Mouse (Mus musculus): ENCODE measurements around the gene Klf13. TPM values are rescaled to one million over a fixed set of nuclear protein-coding genes. Genes with fewer than 3 reads are reported as not detected.
A peak's percentile ranks its signal among the peaks of the same experiment; 100 is the strongest.

Gene Klf13
- polyA plus RNA-seq, 1 experiment, result 75.3 TPM

GRCm38 (mm10) chr7:63937236-63938065 is 1.3 kb downstream of the Klf13 start:
- H3K27ac ChIP-seq (ENCODE audit: insufficient read depth, low read depth, low read length), result peak overlapping the region; percentile 87
- H3K4me1 ChIP-seq (ENCODE audit: control insufficient read depth, insufficient read depth, low read length), result peaks cover 44% of the 10 kb centered on the region
- TF ChIP-seq POLR2A (IDR thresholded peaks at IDR 0.05; ENCODE audit: borderline replicate concordance, low read depth, low read length) (no peak), CTCF (IDR thresholded peaks at IDR 0.05; ENCODE audit: low read depth, low read length) (no peak)
- H3K4me3 ChIP-seq (ENCODE audit: insufficient read depth, low read length), result peak overlapping the region; percentile 99

- peak overlapping the region; percentile 99 for H3K4me3 ChIP-seq (ENCODE audit: insufficient read depth, low read length)
- peak overlapping the region; percentile 87 for H3K27ac ChIP-seq (ENCODE audit: insufficient read depth, low read depth, low read length)
- H3K4me1 ChIP-seq (ENCODE audit: control insufficient read depth, insufficient read depth, low read length), result peaks cover 44% of the 10 kb centered on the region
- no peak for TF ChIP-seq CTCF (IDR thresholded peaks at IDR 0.05; ENCODE audit: low read depth, low read length)
- no peak for TF ChIP-seq POLR2A (IDR thresholded peaks at IDR 0.05; ENCODE audit: borderline replicate concordance, low read depth, low read length)
Measured at GRCm38 (mm10) chr7:63936986-63937235, 1.8 kb downstream of the Klf13 start.

DNA sequence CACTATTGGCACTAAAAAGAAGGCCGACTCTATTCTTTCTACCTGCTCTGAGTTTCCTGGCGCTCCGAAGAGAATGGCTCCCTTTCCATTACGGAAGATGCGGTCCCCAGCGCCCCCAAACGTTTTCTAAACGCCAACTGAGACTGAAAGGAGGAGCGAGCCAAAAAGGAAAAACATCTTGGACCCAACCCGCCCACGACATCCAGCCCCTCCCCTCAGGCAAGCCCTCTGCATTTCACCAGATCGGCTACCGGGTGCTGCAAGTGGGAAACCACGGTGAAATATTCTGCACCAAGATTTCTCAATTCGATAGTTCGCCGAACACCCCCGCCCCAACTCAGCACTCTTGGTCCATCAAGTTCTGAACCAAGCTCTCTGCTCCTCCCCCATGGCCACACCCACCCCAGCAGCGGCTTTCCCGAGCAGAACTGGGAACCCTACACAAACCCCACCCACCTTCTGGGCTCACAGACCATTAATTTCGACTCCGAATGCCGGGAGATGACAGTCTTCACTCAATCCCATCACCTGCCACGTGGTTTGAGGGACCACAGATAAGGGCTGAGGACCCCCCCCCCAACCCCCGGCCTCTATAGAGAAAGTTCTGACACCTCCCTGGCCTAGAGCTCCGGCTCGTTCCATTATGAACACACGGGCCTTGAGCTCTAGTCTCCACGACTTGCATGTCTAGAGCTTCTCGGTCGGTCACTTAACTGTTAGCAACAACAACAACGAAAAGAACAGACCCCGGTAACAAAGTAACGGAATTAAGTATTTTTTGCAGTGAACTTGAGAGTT is 2.3 kb downstream of the Klf13 start:
- H3K27ac ChIP-seq (ENCODE audit: insufficient read depth, low read depth, low read length), result peak overlapping the region; percentile 87
- H3K4me3 ChIP-seq (ENCODE audit: insufficient read depth, low read length), result peak overlapping the region; percentile 99
- TF ChIP-seq POLR2A (IDR thresholded peaks at IDR 0.05; ENCODE audit: borderline replicate concordance, low read depth, low read length) (no peak), CTCF (IDR thresholded peaks at IDR 0.05; ENCODE audit: low read depth, low read length) (peak; percentile 39)
- peaks cover 38% of the 10 kb centered on the region for H3K4me1 ChIP-seq (ENCODE audit: control insufficient read depth, insufficient read depth, low read length)

- H3K27ac ChIP-seq (ENCODE audit: insufficient read depth, low read depth, low read length), result peak overlapping the region; percentile 87
- no peak for TF ChIP-seq POLR2A (IDR thresholded peaks at IDR 0.05; ENCODE audit: borderline replicate concordance, low read depth, low read length)
- no peak for TF ChIP-seq CTCF (IDR thresholded peaks at IDR 0.05; ENCODE audit: low read depth, low read length)
- peaks cover 33% of the 10 kb centered on the region for H3K4me1 ChIP-seq (ENCODE audit: control insufficient read depth, insufficient read depth, low read length)
- peak overlapping the region; percentile 99 for H3K4me3 ChIP-seq (ENCODE audit: insufficient read depth, low read length)
Measured at GRCm38 (mm10) chr7:63935809-63936187, 2.9 kb downstream of the Klf13 start.

- Histone ChIP-seq H3K4me1 (ENCODE audit: control insufficient read depth, insufficient read depth, low read length) (peaks cover 34% of the 10 kb centered on the region), H3K4me3 (ENCODE audit: insufficient read depth, low read length) (no peak overlapping the region), H3K27ac (ENCODE audit: insufficient read depth, low read depth, low read length) (no peak overlapping the region)
- TF ChIP-seq CTCF (IDR thresholded peaks at IDR 0.05; ENCODE audit: low read depth, low read length), result no peak
- no peak for TF ChIP-seq POLR2A (IDR thresholded peaks at IDR 0.05; ENCODE audit: borderline replicate concordance, low read depth, low read length)
Measured at GRCm38 (mm10) chr7:63934530-63934929, 4.2 kb downstream of the Klf13 start.

DNA sequence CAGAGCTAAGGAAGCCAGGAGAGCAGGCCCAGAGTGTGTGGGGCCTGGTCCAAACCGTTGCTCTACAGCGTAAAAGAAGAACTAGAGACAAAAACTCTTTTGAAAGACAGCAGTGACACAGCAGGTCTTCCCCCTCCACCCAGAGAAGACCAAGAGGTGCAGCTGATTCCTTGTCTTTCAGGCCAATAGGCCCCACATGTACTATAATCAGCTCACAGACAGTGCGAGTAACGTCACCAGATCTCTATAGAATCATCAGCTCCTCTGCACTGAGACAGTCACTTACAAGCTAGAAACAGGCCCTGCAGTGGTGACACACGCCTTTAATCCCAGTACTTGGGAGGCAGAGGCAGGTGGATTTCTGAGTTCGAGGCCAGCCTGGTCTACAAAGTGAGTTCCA is 4.8 kb downstream of the Klf13 start:
- no peak overlapping the region for H3K4me3 ChIP-seq (ENCODE audit: insufficient read depth, low read length)
- peak overlapping the region; percentile 5; the same call in 1 of the 2 replicates for H3K27ac ChIP-seq (ENCODE audit: insufficient read depth, low read depth, low read length)
- no peak for TF ChIP-seq CTCF (IDR thresholded peaks at IDR 0.05; ENCODE audit: low read depth, low read length)
- no peak for TF ChIP-seq POLR2A (IDR thresholded peaks at IDR 0.05; ENCODE audit: borderline replicate concordance, low read depth, low read length)
- peaks cover 40% of the 10 kb centered on the region for H3K4me1 ChIP-seq (ENCODE audit: control insufficient read depth, insufficient read depth, low read length)

GRCm38 (mm10) chr7:63932461-63932860 is 6.3 kb downstream of the Klf13 start:
- no peak for TF ChIP-seq CTCF (IDR thresholded peaks at IDR 0.05; ENCODE audit: low read depth, low read length)
- Histone ChIP-seq H3K27ac (ENCODE audit: insufficient read depth, low read depth, low read length) (no peak overlapping the region), H3K4me3 (ENCODE audit: insufficient read depth, low read length) (no peak overlapping the region), H3K4me1 (ENCODE audit: control insufficient read depth, insufficient read depth, low read length) (peaks cover 45% of the 10 kb centered on the region)

GRCm38 (mm10) chr7:63930766-63931165 is 7.9 kb downstream of the Klf13 start:
- peaks cover 60% of the 10 kb centered on the region for H3K4me1 ChIP-seq (ENCODE audit: control insufficient read depth, insufficient read depth, low read length)
- H3K27ac ChIP-seq (ENCODE audit: insufficient read depth, low read depth, low read length), result no peak overlapping the region
- TF ChIP-seq CTCF (IDR thresholded peaks at IDR 0.05; ENCODE audit: low read depth, low read length) (no peak), POLR2A (IDR thresholded peaks at IDR 0.05; ENCODE audit: borderline replicate concordance, low read depth, low read length) (no peak)
- no peak overlapping the region for H3K4me3 ChIP-seq (ENCODE audit: insufficient read depth, low read length)

GRCm38 (mm10) chr7:63930132-63930531 is 8.6 kb downstream of the Klf13 start:
- H3K27ac ChIP-seq (ENCODE audit: insufficient read depth, low read depth, low read length), result peak overlapping the region; percentile 21; the same call in 1 of the 2 replicates
- H3K4me1 ChIP-seq (ENCODE audit: control insufficient read depth, insufficient read depth, low read length), result peaks cover 60% of the 10 kb centered on the region
- no peak for TF ChIP-seq POLR2A (IDR thresholded peaks at IDR 0.05; ENCODE audit: borderline replicate concordance, low read depth, low read length)
- TF ChIP-seq CTCF (IDR thresholded peaks at IDR 0.05; ENCODE audit: low read depth, low read length), result no peak
- no peak overlapping the region for H3K4me3 ChIP-seq (ENCODE audit: insufficient read depth, low read length)

GRCm38 (mm10) chr7:63929080-63929479 is 9.6 kb downstream of the Klf13 start:
- Histone ChIP-seq H3K4me3 (ENCODE audit: insufficient read depth, low read length) (no peak overlapping the region), H3K4me1 (ENCODE audit: control insufficient read depth, insufficient read depth, low read length) (peaks cover 60% of the 10 kb centered on the region), H3K27ac (ENCODE audit: insufficient read depth, low read depth, low read length) (no peak overlapping the region)
- TF ChIP-seq CTCF (IDR thresholded peaks at IDR 0.05; ENCODE audit: low read depth, low read length), result no peak
- no peak for TF ChIP-seq POLR2A (IDR thresholded peaks at IDR 0.05; ENCODE audit: borderline replicate concordance, low read depth, low read length)
